Mouse (Mus musculus) cerebellum, postnatal 25 days (tissue): ENCODE measurements at regions not wholly inside any gene's neighbourhood (a gene's known extent, or its start where the extent isn't known, plus 50 kb on each side); places are given as distances from the start of the nearest gene placed in this dataset.
"Not testable (repeated sequence)": the region's sequence is repeated elsewhere in the genome, so short reads cannot be mapped to it uniquely, and the experiment has no call there.

Source experiments
- DNase-seq, 2 experiments: peaks; one replicate each; pipeline ENCODE4 v3.0.0; 2021; ENCODE audit warnings: mixed read lengths in 2 of 2

DNA sequence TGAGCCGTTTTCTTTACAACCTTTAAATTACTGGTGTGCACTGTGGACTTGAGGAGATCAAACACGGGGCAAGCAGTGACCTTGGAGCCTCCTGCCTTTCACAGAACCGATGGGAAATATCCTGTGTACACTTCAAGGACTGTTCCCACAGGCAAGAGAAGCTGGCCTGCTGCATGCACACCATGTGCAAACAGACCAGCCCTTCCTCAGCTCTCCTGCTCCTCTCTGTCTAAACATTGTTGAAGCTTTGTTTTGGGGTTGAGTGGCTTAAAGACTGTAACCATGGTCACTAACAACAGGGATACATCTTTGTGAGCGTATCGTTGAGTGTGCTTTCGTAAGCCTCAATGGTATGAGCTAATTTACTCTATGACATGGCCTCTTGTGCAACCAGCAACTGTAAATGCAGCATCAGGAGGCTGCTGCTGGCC is 50.2 kb upstream of the Agps start:
- DNase-seq: no peak

- peak; percentile 39 to 44 for DNase-seq
Measured at GRCm38 (mm10) chr2:75781078-75781477, 50.9 kb upstream of the Agps start.

- not testable (repeated sequence) for DNase-seq
Measured at GRCm38 (mm10) chr2:75778628-75779027, 53.3 kb upstream of the Agps start.

DNA sequence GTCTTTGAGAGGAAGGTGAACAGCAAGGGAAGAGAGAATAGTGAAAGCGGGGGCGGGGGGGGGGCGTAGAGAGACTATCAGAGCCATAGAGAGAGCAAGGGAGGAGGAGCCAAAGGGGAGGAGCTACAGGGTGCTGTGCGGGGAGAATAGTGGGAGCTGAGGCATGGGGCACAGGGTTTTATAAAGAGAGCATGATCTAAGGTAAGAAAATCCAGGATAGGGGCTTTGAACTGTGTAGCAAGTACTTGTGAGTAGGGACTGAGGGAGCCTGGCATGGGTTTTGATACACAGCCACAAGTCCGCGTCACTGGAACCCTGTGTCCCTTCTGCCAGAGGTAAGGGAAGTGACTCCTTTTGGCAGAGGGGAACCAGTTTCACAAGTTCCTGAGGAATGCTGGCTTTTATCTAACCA is 54.9 kb upstream of the Agps start:
- peak in 1 of 2 experiments; percentile 4 for DNase-seq

DNA sequence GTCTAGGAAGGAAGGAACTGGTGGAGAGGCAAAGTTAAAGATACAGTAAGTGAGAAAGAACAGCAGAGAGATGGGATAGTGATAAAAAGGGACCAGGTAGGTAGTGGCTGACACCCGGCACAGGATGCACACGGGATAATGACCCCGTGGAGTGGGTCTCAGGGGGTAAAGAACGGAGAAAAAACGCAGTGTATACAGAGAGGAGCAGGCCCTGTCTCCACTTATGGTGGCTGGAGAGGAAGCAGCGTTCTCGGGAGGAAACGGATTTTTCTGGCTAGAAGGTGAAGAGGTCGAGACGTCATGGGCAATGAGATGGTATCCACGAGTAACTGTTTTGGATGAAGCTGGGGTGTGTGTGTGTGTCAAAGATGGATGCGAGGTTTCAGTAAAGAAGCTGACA is 55.4 kb upstream of the Agps start:
- DNase-seq: no peak

GRCm38 (mm10) chr2:75775217-75775616 is 56.8 kb upstream of the Agps start:
- no peak for DNase-seq

GRCm38 (mm10) chr2:75773431-75773830 is 58.5 kb upstream of the Agps start:
- DNase-seq: no peak

GRCm38 (mm10) chr2:75772251-75772956 is 59.6 kb upstream of the Agps start:
- DNase-seq: no peak

- DNase-seq: no peak
Measured at GRCm38 (mm10) chr2:75770633-75771032, 61.3 kb upstream of the Agps start.

DNA sequence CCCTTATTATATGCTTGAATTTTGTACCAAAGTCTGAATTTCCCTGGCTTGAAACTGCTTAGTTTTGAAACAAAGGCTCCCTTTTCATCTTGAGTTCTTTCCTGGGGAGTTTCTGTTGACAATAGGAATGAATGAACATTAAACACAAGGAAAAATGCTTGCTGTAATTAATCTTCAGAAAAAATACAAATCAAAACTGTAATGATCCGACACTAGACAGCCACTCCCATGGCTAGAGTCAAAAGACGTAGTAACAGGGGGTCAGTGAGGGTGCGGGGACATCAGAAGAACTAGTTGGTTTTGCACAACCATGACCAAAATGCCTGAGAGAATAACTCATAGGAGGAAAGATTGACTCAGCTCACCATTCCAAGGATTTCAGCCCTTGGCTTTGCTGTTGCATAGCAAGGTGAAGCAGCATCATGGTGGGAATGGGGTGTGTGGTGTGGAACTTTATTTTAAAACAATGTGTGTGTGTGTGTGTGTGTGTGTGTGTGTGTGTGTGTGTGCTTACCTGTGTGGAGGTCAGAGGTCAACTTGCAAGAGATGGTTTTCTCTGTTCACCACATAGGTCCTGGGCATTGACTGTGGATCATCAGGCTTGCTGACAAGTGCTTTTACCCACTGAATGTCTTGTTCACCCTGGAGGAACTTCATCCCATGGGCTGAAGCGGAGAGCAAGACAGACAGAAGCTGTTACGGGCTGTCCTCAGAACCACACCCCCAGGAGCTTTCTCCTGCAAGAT is 63.2 kb upstream of the Agps start:
- DNase-seq: no peak

DNA sequence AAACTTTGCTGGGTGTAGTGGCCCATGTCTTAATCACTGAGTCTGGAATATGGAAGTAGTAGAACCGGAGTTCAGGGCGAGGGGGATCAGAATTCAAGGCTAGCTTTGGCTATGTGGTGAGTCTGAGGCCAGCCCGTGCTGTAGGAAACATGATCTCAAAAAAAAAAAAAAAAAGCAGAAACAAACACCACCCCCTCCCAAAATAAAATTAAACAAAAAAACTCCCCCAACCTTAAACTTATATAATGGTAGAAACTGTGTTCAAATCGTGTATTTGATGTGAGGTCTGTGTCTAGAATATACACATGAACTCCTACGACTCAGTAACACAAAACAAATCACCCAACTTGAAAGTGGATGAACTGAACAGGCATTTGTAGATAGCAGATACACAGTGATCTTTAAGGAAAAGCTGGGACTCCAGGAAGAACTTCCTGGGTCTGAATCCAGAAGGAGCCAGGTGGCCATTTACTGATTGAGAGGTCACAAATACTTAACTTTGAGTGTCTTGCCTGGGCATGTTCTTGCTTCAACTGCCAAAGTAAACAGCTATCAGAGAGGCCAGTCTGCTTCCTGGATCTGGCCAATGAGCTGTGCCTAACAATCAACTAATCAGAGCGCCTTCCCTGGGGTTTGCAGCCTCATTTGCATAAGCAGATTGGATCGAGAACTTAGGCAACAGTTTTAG is 63.6 kb upstream of the Nfe2l2 start:
- no peak for DNase-seq

GRCm38 (mm10) chr2:75765403-75765802 is 61.0 kb upstream of the Nfe2l2 start:
- DNase-seq: no peak

DNA sequence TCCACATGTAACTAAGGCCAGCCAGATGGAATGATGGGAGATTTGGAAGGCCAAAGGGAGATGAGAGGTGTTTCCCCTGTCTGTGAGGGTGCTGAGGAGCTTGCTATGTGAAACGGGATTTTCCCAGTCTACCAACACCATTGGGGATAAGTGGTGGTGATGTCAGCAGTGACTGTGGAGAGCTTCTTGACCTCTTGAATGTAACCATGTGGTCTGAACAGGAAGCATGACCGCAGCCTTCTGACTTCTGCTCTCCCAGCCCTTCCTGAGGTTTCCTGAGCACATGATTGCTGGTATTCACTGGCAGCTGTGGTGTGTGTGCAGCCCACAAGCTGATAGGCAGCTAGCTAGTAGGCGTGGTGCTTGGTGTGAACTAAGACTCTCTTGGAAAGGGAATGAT is 58.8 kb upstream of the Nfe2l2 start:
- no peak for DNase-seq

DNA sequence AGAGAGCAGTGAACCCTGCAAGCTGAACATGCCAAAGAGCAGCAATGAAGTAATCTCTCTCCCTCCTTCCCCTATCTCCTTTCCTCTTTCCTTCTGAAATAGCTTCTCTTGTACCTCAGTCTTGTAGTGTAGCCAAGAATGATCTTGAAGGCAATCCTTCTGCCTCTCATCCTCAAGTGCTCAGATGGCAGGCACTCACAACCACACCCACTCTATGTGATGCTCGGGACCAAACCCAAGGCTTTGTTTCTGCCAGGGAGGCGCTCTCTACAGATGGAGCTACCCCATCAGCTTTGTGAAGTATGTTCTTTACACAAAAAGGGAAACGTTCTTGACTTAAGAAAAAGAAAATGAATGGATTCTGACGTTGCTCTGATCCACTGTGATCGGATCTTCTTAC is 57.6 kb upstream of the Nfe2l2 start:
- no peak for DNase-seq

GRCm38 (mm10) chr2:75761626-75762025 is 57.2 kb upstream of the Nfe2l2 start:
- peak in 1 of 2 experiments; percentile 9 for DNase-seq

- DNase-seq: no peak
Measured at GRCm38 (mm10) chr2:75759196-75759885, 54.9 kb upstream of the Nfe2l2 start.

- no peak for DNase-seq
Measured at GRCm38 (mm10) chr2:75758277-75758676, 53.8 kb upstream of the Nfe2l2 start.

GRCm38 (mm10) chr2:75756704-75757638 is 52.5 kb upstream of the Nfe2l2 start:
- DNase-seq: no peak

- DNase-seq: no peak
Measured at GRCm38 (mm10) chr2:75754606-75755005, 50.2 kb upstream of the Nfe2l2 start.
